Mouse (Mus musculus): ENCODE measurements around the gene Myt1l. TPM values are rescaled to one million over a fixed set of nuclear protein-coding genes. Genes with fewer than 3 reads are reported as not detected.

Myt1l gene
- total RNA-seq, 2 experiments from 2014 or later: 201 to 213 TPM

DNA sequence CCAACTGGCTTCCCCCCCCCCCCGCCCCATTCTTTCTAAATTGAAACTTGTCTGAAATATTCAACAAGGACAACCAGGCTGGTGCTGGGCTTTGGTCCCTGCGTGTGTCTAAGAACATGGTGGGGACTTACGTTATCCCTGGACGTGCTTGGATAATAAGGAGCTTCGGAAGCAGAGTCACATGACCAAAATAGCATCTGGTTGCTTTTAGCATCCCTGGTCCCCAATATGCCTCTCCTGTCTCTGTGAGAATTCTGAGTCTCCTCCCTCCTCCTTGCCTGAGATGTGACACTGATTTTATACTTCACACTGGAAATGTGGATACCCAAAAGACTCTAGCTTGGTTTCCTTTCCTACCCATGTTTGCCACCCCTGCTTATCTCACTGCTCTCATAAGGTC is 31.6 kb downstream of the Myt1l start:
- no peak for DNase-seq (ENCODE audit: low spot score in 2 of 2)

DNA sequence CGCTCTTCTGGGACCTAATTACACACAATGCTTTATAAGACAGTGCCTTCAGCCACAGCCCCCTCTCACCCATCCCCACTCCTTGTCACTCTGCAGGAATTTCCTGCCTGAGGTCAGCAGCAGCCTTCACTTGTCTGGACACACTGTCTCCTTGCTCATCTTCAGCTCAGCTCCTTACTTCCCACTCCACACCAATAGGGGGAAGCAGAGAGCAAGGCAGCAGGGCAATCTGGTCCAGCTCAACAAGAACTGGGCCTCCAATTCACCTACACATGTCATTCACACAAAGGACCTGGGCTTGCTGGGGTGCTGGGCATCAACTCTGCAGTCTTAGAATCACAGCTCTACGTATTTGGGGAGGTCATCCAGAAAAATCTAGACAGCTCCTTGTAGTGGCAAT is 33.0 kb downstream of the Myt1l start:
- DNase-seq (ENCODE audit: low spot score in 2 of 2): peak in 1 of 2 experiments; percentile 35

DNA sequence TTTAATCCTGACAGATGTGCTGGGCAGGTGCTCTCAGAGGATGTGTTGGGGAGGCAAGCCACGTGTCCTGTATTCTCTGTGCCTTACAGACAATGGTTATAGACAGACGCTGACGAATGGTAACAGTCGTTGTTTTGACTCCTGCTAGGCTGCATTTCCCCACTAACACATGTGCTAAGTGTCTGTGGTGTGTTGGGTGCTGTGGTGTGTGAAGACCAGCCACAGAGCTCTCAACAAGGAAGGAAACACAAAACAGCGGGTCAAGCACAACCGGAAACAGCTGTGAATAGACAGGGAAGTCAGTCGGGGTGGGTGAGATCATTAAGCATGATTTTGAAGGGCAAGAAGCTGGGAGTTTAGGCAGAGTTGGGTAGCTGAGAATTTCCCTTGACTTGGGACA is 41.1 kb downstream of the Myt1l start:
- DNase-seq (ENCODE audit: low spot score in 2 of 2): no peak

DNA sequence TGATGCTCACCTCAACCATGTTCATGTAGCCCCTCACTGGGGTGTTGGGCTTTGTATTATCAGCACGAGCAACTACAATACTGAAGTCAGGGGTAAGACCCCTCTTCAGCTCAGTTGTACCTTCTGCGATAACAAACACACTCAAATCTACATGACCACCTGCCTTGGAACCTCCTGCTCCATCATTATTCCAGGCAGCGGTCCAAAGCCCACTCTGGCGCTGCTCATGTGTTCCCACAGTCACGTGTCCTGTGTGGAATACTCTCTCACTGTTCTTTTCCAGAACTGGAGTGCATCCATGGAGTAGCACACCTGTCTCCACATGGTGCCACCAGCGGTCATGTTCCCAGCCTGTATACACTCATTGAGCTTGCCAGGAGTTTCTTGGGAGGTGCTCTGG is 42.2 kb downstream of the Myt1l start:
- DNase-seq (ENCODE audit: low spot score in 2 of 2): no peak

DNA sequence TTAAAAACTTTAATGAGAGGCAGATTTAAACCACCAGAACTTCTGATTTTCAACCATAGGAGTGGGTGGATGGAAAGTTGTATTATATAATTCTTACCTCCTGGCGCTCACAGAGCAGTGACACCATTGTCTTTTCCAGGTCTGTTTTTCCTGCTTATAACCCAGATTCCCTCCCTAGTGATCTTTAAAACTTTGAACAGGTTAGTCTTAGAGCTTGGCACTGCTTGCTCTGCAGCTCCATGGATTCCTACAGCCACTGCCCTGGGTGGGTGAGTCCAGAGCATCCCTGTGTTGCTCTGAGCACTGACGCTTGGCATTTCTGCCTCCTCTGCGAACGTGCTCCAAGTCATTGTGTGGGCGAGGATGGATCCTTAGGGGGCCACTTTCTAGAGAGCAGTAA is 43.4 kb downstream of the Myt1l start:
- no peak for DNase-seq (ENCODE audit: low spot score in 2 of 2)

DNA sequence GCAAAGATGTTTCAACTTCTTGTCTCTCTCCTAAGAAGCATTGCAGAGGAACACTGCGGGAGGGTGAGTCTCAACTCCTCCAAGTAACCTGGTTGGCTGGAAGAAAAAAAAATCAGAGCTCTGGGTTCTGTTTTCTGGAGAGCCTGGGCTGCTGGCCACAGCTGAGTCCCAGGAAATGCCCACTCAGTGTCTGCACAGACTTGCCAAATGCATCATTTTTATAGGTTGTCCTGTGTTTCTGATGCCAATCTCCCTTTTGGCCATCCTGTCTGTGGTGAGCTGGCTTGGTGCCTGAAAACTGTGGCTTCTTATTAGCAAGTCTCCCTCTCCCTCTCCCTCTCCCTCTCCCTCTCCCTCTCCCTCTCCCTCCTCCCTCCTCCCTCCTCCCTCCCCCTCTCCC is 65.6 kb downstream of the Myt1l start:
- DNase-seq (ENCODE audit: low spot score in 2 of 2): peak; percentile 73 to 76

DNA sequence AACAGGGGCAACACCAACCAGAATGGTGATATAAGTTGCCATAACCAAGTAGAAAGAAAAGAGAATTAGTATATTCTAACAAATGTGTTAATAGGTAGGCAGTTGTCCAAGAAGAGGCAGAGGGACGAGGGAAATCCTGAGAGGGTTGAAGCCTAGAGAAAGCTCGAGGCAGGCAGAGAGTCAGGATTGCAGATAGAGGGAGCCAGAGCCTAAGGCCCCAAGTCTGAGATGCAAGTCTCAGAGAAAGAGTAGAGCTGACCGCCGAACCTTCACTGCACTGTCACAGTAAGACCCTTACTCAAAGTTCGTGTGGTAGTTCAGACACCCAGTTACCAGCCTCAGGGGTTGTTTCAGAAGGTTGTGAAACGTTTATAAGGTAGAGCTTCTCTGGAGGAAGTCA is 71.7 kb downstream of the Myt1l start:
- DNase-seq (ENCODE audit: low spot score in 2 of 2): peak in 1 of 2 experiments; percentile 27

DNA sequence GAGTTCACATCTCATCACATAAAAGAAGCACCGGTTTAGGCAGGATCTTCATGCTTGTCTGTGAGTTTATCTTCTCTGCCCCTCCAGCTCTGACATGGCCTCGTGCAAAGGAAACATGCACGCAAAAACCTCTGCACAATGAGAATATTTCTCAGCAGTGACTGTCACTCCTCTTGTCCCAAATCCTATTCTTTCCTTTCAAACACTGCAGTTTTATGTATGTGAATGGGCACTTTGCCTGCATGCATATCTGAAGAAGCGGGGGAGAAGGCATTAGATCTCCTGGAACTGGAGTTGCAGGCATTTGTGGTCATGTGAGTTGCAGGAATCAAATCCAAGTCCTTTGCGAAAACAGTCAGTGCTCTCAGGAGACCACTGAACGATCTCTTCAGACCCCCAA is 73.0 kb downstream of the Myt1l start:
- DNase-seq (ENCODE audit: low spot score in 2 of 2): no peak

DNA sequence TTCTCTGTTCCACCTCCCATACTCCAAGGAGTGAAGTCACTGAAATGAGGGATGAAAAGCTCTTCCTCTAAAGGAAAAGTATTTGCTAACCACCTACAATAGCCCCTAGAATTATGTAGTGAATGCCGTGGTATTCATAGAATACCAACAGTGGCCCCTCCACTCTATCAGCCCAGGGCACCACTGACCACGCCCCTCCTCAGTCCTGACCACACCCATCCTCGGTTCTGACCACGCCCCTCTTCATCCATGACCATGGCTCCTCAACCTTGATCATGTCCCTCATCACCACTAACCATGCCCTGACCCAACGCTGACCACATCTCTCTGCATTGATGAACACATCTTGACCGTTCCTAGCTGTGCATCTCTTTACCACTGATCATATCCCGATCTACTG is 76.5 kb downstream of the Myt1l start:
- no peak for DNase-seq (ENCODE audit: low spot score in 2 of 2)

DNA sequence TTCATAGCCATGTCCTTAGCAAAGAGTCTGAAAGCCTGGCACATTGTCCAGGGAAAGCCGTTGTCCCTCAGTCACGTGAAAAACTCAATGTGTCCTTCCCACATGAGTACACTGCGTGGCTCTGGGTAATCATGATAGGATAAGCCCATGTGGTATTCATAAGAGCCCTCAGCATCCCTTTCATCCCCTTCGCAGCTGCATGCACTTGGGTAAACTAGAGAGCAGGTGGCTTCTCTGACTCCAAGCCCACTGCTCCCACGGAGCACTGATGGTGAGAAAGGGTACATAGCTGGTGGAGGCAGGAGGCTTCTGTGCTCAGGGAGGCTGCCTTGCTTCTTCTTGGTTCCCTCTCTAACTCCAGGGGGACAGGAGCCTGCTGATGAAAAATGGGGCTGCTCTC is 76.9 kb downstream of the Myt1l start:
- no peak for DNase-seq (ENCODE audit: low spot score in 2 of 2)

DNA sequence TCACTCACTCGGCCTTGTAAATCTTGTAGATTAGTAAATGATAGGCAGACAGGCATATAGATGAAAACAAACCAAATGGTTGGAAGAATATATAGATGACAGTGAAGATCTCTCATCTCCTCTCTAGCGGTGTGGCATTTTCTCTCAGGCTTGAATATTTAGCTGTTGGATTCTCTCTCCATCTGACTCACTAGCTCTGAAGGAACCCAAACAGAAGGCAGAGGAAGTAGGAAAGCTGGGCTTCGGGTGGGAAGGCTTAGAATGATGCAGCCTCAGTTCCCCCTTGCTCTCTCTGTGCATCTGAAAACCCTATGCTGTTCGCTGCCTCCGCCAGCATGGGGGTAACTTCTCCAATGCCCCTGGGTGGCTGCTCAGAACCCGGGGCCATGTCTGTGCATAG is 78.0 kb downstream of the Myt1l start:
- DNase-seq (ENCODE audit: low spot score in 2 of 2): peak in 1 of 2 experiments; percentile 42

DNA sequence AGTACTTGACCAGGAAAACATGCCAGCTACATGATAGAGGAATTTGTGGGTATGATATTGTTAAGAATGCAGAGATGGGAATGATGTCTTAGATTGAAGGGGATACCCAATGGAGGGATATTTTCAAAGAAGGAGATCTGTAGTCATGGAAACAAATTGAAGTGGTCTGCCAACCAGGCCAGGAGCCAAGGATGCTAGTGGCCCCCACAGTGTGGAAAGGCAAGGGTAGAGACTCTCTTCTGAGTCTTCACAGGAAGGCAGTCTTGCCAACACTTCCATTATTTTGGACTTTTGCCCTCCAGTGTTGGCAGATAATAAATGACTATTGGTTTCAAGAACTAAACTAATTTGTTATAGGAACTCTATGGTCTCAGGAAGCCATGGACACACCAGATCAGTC is 89.6 kb downstream of the Myt1l start:
- no peak for DNase-seq (ENCODE audit: low spot score in 2 of 2)

DNA sequence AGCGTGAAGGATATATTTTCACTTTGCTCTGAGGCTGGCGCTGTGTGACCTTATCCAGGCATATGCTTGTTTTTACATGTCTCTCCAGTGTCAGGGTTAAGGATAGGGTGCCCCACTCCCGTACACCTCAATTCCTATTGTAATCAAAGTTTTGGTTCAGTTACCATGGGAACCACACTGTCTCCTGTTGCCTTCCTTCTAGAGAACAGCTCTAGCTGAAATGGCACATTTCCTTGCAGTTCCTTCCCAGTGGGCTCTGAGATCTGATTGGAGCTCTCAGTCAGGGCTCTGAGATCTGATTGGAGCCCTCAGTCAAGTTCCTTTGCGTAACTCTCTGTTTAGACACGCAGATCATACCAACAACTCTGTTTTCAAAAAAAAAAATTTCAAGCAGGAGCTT is 93.3 kb downstream of the Myt1l start:
- DNase-seq (ENCODE audit: low spot score in 2 of 2): no peak

DNA sequence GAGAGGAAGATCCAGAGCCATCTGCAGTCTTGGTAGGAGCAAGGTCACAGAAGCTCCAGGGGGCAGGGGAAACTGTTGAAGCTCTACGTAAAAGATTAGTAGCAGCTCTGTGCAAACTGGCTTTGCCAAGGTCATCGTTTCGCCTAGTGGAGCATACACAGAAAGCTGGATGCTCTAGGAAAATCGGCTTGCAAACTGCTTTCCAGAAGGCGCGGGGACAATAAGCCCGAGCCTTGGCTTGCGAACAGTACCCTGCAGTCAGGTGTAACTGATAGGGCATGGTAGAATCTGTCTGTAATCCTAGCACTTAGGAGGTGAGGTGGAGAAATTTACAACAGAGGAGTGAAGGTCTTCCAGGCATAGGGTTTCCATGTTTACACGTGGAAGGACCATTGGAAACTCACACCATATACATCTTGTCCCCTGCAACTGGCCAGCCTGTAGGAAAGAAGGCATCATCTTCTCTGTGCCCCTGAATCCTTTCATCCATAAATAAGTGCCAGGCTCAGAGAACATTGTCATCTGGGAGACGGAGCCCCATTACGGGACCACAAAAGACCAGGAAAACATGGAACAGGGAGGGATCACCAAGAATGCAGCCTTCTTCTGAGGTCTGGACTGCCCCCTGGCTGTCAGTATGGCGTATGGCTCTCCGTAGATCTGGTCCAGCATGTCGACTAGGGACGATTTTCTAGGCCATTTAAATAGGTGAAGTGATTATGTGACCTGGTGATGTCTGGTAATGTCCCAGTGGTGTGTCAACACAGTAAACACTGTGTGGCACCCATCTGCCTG is 100.0 kb downstream of the Myt1l start:
- no peak for DNase-seq (ENCODE audit: low spot score in 2 of 2)

DNA sequence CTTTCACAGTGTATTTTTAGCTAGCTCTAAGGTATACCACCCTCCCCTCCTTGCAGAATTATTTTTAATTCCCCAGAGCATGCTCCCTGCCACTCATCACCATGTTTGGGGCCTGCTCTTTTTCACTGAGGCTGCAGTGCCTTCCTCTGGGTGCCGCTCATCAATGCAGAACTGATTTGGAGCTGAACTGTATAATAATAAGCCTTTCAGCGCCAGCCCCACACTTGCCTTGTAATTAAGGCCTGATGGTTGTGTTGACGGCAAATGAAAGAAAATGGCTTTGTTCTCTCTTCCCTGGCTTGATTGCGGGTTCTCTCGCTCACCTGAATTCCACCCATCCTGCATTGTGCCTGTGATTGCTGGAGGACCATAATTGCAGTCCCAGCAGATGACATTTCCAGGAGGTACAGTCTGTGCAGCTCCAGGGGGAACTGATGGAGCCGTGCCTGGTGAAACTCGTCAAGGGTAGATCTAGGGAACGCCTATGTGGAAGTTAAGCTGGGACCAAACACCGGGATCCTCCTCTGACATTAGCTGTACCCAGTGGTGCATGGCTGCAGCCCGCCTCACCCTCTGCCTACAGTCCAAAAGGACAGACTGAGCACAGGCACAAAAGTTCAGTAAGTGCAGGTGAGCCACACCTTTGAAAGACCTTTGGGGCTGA is 101.8 kb downstream of the Myt1l start:
- no peak for DNase-seq (ENCODE audit: low spot score in 2 of 2)

DNA sequence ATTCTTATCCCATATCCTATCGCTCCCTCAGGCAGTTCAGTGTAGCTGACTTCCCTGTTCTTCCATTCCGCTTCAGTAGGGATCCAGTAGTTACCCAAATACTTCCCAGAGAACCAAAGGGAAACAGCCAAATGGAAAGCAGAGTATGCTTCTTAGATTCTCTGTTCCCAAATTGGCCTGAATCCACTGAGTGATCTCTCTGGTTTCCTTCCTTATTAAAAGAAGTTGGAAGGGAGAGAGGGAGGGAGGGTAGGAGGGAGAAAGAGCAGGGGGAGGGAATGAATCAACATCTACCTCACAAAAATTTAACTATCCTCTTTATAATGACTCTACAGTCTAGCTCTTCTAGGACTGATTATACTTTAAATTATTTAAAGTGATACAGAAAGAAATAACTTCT is 106.3 kb downstream of the Myt1l start:
- DNase-seq (ENCODE audit: low spot score in 2 of 2): no peak

DNA sequence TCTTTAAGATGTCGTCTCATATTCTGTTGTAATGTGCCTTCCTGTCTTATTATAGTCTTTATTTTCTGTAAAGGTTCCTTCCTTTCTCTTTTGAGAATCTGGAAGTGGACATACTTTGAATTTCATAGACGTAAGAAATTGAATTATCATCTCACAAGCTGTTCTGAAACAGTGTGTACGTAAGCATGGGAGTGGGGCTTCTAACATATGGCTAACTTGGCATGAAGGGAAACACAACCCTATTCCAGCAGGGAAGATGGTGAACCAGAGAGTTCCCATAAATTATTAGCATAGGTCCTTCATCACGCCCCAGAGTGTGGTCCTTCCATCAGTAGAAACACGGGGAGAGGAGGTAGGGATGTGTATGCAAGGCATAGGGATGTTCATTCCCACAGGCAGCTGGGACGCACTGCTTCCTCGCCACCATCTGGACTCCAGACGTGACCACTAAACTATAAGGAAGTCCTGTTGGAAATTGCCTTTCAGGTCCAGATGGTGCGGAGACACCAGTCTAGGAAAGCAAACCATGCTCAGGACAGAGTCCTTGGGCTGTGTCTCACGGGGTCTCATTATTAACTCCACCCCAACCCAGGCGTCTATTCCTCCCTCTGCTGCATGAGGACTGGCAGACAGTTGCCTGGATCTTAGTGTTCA is 111.5 kb downstream of the Myt1l start:
- peak in 1 of 2 experiments; percentile 31 for DNase-seq (ENCODE audit: low spot score in 2 of 2)

DNA sequence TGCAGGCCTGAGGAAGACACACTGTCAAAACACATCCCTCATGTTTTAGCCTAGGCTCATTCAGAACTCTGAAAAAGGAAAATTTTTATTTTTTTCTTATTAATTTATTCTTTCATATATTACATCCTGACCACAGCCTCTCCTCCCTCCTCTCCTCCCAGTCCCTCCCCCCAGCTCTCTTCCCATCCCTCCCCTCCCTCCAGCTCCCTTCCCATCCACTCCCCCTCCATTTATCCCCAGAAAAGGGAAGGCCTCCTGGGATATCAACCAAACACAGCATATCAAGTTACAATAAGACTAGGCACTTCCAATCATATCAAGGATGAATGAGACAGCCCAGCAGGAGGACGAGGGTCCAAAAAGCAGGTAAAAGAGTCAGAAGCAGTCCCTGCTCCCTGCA is 112.0 kb downstream of the Myt1l start:
- DNase-seq (ENCODE audit: low spot score in 2 of 2): no peak

DNA sequence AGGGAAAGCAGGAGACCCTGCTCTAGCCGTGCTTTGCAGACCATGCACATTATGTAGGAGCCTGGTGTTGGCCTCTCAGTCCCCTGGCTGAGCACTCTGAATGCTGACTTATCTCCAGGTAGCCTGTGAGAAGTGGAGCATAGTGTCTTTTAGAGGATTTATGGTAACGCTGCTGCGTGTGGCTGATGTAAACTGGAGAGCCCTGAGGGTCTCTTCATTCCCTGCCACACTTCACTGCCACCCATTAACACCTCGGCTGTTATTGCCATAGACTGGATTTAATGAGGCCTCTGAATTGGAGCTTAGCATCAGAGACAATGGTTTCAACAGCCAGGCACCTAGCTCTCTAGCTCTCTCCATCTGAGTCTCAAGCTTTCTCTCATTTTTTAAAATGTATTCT is 114.7 kb downstream of the Myt1l start:
- no peak for DNase-seq (ENCODE audit: low spot score in 2 of 2)

DNA sequence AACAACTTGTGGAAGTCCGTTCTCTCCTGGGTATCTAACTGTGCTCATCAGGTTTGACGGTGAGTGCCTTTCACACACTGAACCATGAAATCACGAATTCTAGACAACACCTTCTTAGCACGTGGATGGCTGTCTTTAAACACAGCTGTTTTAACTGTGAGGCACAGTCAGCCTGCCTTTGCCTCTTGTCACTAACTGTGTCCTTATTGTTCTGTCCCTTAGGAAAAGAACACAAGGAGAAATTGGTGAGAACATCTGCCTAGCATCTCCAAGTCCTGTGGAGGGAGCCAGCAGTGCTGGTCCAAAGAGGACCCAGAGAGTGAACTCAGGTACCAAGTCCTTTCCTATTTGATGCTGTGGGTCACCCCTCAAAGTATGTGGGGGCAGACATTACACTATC is 115.9 kb downstream of the Myt1l start:
- no peak for DNase-seq (ENCODE audit: low spot score in 2 of 2)

DNA sequence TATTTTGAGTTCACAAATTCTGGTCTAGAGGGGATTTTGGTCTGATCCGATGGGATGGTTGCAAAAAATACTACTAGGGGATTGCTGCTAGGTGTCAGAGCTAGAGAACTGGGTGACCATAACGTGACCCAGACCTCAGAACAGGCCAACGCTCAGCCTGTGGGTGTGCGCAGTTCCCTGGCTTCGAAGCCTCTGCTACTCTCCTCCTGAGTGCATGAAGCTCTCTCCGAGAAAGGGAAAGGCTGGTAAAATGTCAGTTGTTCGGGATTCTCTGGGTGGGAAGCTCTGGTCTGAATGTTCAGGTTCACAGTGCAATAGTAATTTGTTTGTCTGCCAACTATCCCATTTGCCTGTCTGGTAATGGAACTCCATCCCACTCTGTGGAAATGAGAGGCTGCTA is 116.5 kb downstream of the Myt1l start:
- no peak for DNase-seq (ENCODE audit: low spot score in 2 of 2)

DNA sequence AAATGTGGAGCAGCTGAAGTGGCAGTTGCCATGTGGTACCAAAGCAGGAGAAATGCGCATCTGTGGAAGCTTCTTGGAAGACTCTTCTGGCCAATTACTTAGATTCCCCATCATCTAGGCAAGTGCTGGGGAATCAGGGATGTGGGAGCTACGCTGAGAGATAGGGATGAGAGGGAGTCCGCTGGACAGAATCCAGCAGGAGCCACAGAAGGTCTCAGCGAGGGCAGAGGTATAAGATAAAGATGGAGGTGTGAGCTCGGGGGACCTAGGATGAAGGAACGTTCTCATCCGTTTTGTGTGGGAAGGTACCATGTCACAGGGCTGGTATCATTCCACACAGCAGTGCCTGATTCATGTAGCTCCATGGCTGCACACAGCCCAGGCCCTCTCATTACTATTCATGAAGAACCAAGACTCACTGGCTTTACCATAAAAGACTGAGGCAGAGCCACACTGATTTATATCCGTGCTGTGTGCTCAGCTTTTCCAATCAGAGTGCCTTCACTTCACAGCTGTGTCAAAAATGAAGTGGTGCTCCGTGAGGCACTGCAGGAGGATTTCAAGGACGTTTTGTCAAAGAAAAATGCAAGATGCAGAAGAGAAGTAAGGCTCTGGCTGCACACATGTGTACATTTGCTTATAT is 121.4 kb downstream of the Myt1l start:
- DNase-seq (ENCODE audit: low spot score in 2 of 2): no peak
